Mouse (Mus musculus) liver, embryonic 14.5 days (tissue): ENCODE measurements around the gene Tmem255b. TPM values are rescaled to one million over a fixed set of nuclear protein-coding genes. Genes with fewer than 3 reads are reported as not detected.

ENCODE experiments used
- ATAC-seq: fragments of 200-750 bp; cut with Nextera tagmentation; 2 replicates; pipeline ENCODE4 v1.8.0; 2017; ENCODE audit warnings: moderate number of reproducible peaks, mild to moderate bottlenecking, moderate library complexity; ENCODE audit not compliant: insufficient read depth
- DNase-seq, 3 experiments: peaks; one replicate each; pipeline ENCODE4 v3.0.0-alpha.2; 2012 to 2013; ENCODE audit warnings: low read depth in 3 of 3, low spot score in 3 of 3
- H3K27ac ChIP-seq: fragments of 300-500 bp; sonication (generic); 2 replicates; pipeline ENCODE4 v1.5.1; 2014; ENCODE audit warnings: moderate library complexity, mild to moderate bottlenecking, control low read depth, inconsistent platforms
- H3K27me3 ChIP-seq: fragments of 300-500 bp; sonication (generic); 2 replicates; pipeline ENCODE4 v1.6.1; 2014; ENCODE audit warnings: mild to moderate bottlenecking, low read length, moderate library complexity; ENCODE audit not compliant: control insufficient read depth, insufficient read depth
- H3K36me3 ChIP-seq: fragments of 300-500 bp; sonication (generic); replicated peaks from 2 replicates; pipeline ENCODE4 v1.6.1; 2014; ENCODE audit warnings: low read depth; ENCODE audit not compliant: control insufficient read depth, insufficient read depth
- H3K4me1 ChIP-seq, 2 experiments: fragments of 200-500 bp in 1 of 2; fragments of 300-500 bp in 1 of 2; sonication (generic) in 1 of 2; replicated peaks; 2 replicates each; pipeline ENCODE4 v1.6.1; 2012 to 2014; ENCODE audit warnings: antibody characterized with exemption in 1 of 2, inconsistent platforms in 1 of 2, low read length in 1 of 2; ENCODE audit not compliant: control insufficient read depth in 2 of 2, insufficient read depth in 2 of 2
- H3K4me2 ChIP-seq: fragments of 300-500 bp; sonication (generic); 2 replicates; pipeline ENCODE4 v1.6.1; 2014; ENCODE audit warnings: low read depth, mild to moderate bottlenecking, control low read depth, moderate library complexity
- H3K4me3 ChIP-seq, 2 experiments: fragments of 200-500 bp in 1 of 2; fragments of 300-500 bp in 1 of 2; sonication (generic) in 1 of 2; 2 replicates each; pipeline ENCODE4 v1.5.1; 2012 to 2014; ENCODE audit warnings: low read depth in 2 of 2, low read length in 2 of 2, mild to moderate bottlenecking in 2 of 2, control low read depth in 1 of 2, inconsistent platforms in 1 of 2, moderate library complexity in 1 of 2; ENCODE audit not compliant: insufficient read depth in 1 of 2
- H3K9ac ChIP-seq: fragments of 300-500 bp; sonication (generic); replicated peaks from 2 replicates; pipeline ENCODE4 v1.6.1; 2014; ENCODE audit warnings: mild to moderate bottlenecking, control low read depth, moderate library complexity
- H3K9me3 ChIP-seq: fragments of 300-500 bp; sonication (generic); 2 replicates; pipeline ENCODE4 v1.6.1; 2016; ENCODE audit warnings: low read length, mixed read lengths; ENCODE audit not compliant: control insufficient read depth
- CTCF ChIP-seq: IDR thresholded peaks from 2 replicates; pipeline ENCODE4 v1.5.1; 2016; ENCODE audit warnings: antibody characterized with exemption, low read depth, control low read depth
- EP300 ChIP-seq: IDR thresholded peaks from 2 replicates; pipeline ENCODE4 v1.6.1; 2016; ENCODE audit warnings: antibody characterized with exemption, low read depth
- WGBS: fragments of 180-500 bp; shearing (Covaris S2); extraction: QIAGEN DNeasy Blood & Tissue Kit; methylation state at CpG from one replicate; pipeline ENCODE4 v1.1.7; 2014; ENCODE audit not compliant: insufficient replicate concordance; 5-methylcytosine and 5-hydroxymethylcytosine counted together
- polyA plus RNA-seq, 2 experiments: library from polyadenylated mRNA; depleted of rRNA in 1 of 2; stranded (reverse) in 1 of 2; unstranded in 1 of 2; fragments of >200 nt; fragmentation: Nextera tagmentation in 1 of 2; extraction: Ambion mirVana in 1 of 2; gene quantifications; 2 replicates each; pipeline versions ENCODE4 v1.2.1 to v1.2.3; 2012 to 2014

Gene Tmem255b
- polyA plus RNA-seq, 2 experiments = 0.02 to 0.14 TPM

- H3K4me1 ChIP-seq = no peaks in the 10 kb centered on the region
- no peak for ATAC-seq
Observed at GRCm38 (mm10) chr8:13412891-13413558, 22.0 kb upstream of the Tmem255b start.

GRCm38 (mm10) chr8:13413823-13414390, 21.1 kb upstream of the Tmem255b start:
- no peak overlapping the region for H3K4me2 ChIP-seq
- ATAC-seq = no peak

More at GRCm38 (mm10) chr8:13412891-13413558, 22.0 kb upstream of the Tmem255b start:
- H3K36me3 ChIP-seq = no peaks in the 10 kb centered on the region
- no peaks in the 10 kb centered on the region for H3K9me3 ChIP-seq
- peak; percentile 27 to 35 (median 31) for DNase-seq
- no peak for TF ChIP-seq EP300
- TF ChIP-seq CTCF = peak; percentile 87
- WGBS = 43% methylated on average over 13 of the region's 13 CpGs
- H3K4me2 ChIP-seq = no peak overlapping the region
- H3K27me3 ChIP-seq = no peaks in the 10 kb centered on the region
- H3K9ac ChIP-seq = no peak overlapping the region
- H3K27ac ChIP-seq = no peak overlapping the region
- no peak overlapping the region for H3K4me3 ChIP-seq

GRCm38 (mm10) chr8:13415879-13416278, 19.1 kb upstream of the Tmem255b start:
- no peaks in the 10 kb centered on the region for H3K4me1 ChIP-seq
- H3K36me3 ChIP-seq = no peaks in the 10 kb centered on the region
- TF ChIP-seq CTCF (no peak), EP300 (no peak)
- no peak overlapping the region for H3K4me3 ChIP-seq
- WGBS = 60% methylated on average over 10 of the region's 10 CpGs
- no peak overlapping the region for H3K27ac ChIP-seq
- DNase-seq (no peak), ATAC-seq (no peak)
- no peaks in the 10 kb centered on the region for H3K9me3 ChIP-seq
- H3K27me3 ChIP-seq = no peaks in the 10 kb centered on the region
- H3K4me2 ChIP-seq = no peak overlapping the region
- no peak overlapping the region for H3K9ac ChIP-seq

More at GRCm38 (mm10) chr8:13413823-13414390, 21.1 kb upstream of the Tmem255b start:
- Histone ChIP-seq H3K27me3 (no peaks in the 10 kb centered on the region), H3K27ac (no peak overlapping the region), H3K9ac (no peak overlapping the region), H3K4me1 (no peaks in the 10 kb centered on the region), H3K4me3 (no peak overlapping the region), H3K9me3 (no peaks in the 10 kb centered on the region), H3K36me3 (no peaks in the 10 kb centered on the region)
- no peak for DNase-seq
- no peak for TF ChIP-seq CTCF
- WGBS = 46% methylated on average over 12 of the region's 12 CpGs

- H3K4me2 ChIP-seq = no peak overlapping the region
- ATAC-seq = no peak
- DNase-seq = no peak
- no peaks in the 10 kb centered on the region for H3K9me3 ChIP-seq
- no peaks in the 10 kb centered on the region for H3K27me3 ChIP-seq
- H3K36me3 ChIP-seq = no peaks in the 10 kb centered on the region
- no peak overlapping the region for H3K9ac ChIP-seq
- no peaks in the 10 kb centered on the region for H3K4me1 ChIP-seq
- H3K27ac ChIP-seq = no peak overlapping the region
- TF ChIP-seq EP300 (no peak), CTCF (no peak)
- H3K4me3 ChIP-seq = no peak overlapping the region
- 40% methylated on average over 2 of the region's 2 CpGs for WGBS
Observed at GRCm38 (mm10) chr8:13419111-13419639, 15.8 kb upstream of the Tmem255b start.

- ATAC-seq (no peak), DNase-seq (no peak)
- 76% methylated on average over 6 of the region's 6 CpGs for WGBS
- TF ChIP-seq EP300 (no peak), CTCF (no peak)
- H3K9ac ChIP-seq = no peak overlapping the region
- no peaks in the 10 kb centered on the region for H3K4me1 ChIP-seq
- H3K27ac ChIP-seq = no peak overlapping the region
- H3K9me3 ChIP-seq = no peaks in the 10 kb centered on the region
- no peaks in the 10 kb centered on the region for H3K36me3 ChIP-seq
- H3K4me3 ChIP-seq = no peak overlapping the region
- H3K27me3 ChIP-seq = no peaks in the 10 kb centered on the region
- no peak overlapping the region for H3K4me2 ChIP-seq
Observed at GRCm38 (mm10) chr8:13420970-13421369, 14.0 kb upstream of the Tmem255b start.
